Mouse (Mus musculus) CH12F3 (cell line): ENCODE data around the gene Sp7.

Source experiments
- in situ Hi-C: fragments of 300-500 bp; cut with MboI; formaldehyde crosslinking; loops from 2 replicates; pipeline ENCODE4 v1.14.3; 2020; ENCODE audit warnings: low sequenced_read_pairs

Sp7 gene

DNA sequence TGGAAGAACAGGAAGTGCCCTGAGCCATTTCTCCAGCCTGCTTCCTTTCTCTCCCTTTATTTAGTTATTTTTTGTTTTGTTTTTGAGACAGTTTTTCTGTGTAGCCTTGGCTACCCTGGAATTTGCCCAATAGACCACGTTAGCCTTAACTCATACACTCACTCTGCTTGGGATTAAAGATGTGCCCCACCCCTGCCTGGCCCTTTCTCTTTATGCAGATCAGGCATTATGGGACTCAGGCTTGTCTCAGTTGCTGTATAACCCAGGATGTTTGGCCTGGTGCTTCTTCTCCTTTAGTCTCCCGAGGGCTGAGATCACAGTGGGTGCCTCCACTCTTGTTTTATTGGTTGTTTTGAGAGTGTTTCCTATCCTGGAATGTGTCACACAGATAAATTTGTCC, 25.5 kb upstream of the Sp7 start:
- in situ Hi-C loops: no loop called here

DNA sequence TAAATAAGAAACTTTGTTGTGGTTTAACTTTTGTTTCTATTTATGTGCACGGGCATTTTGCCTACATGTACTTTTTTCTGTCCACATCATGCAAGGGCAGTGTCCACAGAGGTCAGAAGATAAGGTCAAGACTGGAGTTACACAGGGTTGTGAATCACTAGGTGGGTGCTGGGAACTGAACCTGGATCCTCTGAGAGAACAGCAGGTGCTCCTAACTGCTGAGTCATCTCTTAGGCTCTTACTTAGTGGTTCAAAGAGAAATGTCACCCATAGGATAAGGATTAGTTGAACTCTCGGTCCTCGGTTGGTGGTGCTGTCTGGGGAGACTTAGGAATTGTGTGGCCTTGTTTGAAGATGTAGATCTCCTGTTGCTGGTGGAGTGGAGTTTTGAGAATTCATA, 22.0 kb upstream of the Sp7 start:
- in situ Hi-C loops: no loop called here

DNA sequence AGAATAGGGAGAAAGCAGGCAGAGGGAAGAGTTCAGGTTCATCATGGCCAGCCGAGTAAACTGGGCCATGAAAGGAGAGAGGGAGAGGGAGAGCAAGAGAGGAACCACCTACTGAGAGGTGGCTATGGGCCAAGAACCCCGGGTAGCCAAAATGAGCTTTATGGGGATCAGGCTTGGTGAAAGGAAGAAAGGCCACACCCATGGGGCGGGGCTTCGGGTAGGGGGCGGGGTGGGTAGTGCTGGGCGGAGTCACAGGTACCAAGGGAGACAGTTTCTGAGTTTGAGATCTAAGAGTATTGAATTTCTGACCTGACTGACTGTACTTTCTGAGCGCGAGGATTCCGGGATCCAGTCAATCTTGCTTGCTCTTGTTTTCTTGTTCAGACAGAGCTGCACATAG, 19.7 kb upstream of the Sp7 start:
- in situ Hi-C loops: no loop called here

DNA sequence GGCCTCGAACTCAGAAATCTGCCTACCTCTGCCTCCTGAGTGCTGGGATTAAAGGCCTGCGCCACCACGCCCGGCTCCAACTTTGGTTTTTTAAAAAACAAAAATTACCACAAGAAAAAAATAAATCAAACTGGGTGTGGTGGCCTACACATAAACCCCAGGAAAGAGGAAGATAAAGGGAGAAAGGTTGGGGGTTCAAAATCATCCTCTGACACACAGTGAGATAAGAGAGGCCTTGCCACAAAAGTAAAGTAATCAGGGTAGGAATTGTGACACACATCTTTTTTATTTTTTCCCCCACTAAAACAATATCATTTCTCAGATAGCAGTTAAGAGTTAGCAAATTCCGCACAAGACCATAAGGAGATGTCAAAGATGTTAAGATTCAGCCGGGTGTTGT, 16.7 kb upstream of the Sp7 start:
- in situ Hi-C loops: no loop called here

DNA sequence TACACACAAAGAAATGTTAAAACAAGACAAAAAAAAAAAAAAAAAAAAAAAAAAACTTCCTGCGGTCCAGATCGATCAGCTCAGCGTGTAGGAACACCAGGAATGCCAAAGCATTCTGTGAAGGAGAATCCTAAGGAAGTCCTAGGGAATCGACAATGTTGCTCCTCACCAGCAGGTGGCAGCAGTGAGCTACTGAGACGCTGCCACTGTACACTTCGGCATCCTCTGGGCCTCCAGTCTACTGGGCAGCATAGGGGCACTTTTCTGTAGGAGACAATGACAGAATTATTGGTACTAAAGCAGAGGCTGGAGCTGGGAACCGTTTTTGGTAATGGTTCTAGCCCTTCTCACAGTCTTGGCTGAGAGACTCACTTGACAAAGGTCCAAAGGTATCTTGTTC, 14.6 kb upstream of the Sp7 start:
- in situ Hi-C loops: no loop called here

DNA sequence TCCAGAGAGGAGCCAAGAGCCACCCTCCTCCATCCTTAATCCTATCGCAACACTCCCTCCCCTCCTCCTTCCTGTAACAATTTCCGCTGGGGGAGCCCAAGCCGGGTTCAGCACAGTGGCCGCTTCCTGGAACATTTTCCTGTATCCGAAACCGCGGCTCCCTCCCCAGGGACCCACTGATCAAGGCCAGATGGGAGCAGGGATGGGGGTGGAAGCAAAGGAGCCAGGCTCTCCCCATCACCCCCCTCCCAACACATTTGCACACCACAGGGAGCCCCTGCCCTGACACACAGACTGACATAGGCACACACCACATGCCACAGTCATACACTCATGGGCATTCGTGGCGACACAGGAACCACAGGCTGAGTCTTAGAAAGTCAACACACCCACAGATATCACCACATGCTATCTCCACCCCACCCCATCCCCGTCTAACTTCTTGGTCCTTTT, 10.9 kb upstream of the Sp7 start:
- in situ Hi-C loops: no loop called here

DNA sequence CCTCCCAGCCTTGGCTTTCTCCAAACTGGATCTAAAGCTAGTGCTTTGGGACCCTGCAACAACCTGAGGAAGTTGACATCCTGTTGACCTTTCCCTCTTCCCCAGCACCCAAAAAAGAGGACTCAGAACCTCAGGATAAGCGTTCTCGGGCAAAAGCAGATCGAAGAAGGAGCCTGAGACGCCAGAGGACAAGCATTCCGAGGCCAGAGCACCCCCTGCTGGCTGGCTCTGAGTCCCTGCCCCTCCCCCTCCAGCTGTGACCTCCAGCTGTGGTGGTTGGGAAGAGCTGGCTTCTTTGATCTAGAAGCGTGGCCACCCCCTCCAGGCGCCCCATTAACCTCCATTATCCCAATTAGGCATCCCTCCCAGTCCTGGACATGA, 10.2 kb upstream of the Sp7 start:
- in situ Hi-C loops: no loop called here

DNA sequence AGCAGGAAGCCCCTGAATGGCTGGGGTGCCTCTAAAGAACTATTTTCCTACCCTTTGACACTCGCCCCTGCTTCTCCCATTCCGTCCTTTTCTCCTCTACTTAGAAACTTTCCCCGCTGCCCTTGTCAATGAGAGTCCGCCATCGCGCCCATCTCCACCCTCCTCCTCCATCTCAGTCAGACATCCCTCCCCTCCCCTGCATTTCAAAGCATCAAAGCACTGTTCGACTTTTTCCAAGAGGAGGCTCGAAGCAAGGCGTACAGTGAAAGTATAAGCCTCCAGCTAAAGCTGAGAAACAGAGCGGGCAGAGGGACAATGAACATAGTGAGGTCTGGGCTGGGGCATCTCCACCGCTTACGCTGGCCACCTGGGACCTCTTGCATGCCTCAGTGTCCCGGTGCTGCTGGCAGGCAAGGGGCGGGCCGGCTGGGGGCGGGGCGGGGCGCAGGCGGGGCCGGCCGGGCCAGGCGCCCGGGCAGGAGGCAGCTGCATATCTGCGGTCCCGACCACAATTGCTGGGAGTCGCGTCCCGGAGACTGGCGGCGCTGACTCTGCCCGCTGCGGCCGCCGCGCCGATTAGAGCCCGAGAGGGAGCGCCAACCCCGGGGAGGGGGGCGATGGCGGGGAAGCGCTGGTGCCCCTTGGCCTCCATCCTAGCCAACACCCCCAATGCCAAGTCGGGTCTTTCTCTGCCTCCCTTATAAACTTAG, 9.6 kb upstream of the Sp7 start:
- in situ Hi-C loops: no loop called here

DNA sequence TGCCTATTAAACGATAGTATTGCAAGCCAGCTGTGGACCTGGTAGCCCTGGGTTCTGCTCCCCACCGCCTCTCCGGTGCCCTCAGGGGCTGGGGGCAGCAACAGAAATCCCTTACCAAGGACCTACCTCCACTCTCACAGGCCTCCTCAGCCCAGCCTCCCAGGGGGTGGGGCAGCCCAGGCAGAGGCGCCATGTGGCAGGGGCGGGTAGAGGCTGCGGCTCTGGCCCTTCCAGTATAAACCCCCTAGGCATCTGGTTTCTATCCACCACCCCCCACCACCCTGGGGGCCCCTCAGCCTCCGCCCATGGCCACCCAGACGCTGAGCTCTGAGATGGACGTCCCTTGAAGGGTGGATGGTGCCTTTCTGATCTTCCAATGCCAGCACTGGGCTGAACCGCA, 3.7 kb upstream of the Sp7 start:
- in situ Hi-C loops: no loop called here

DNA sequence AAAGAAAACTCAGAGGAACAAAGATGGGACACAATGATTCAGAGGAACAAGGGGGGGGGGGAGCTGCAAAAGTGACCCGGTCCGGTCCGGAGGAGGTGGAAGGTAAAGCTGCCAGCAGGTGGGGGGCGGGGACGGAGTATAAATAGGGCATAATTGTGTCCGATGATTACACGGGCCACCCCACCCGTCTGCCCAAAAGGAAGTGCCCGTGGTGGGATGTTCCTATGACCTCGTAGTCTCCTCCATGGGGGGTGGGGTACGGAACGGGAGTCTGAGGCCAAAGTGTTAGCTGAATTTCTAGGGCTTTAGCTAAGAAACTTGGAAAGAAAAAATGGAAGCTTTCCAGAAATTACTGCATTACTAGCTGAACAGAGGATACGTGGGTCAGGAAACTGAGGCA, 3.0 kb upstream of the Sp7 start:
- in situ Hi-C loops: no loop called here

DNA sequence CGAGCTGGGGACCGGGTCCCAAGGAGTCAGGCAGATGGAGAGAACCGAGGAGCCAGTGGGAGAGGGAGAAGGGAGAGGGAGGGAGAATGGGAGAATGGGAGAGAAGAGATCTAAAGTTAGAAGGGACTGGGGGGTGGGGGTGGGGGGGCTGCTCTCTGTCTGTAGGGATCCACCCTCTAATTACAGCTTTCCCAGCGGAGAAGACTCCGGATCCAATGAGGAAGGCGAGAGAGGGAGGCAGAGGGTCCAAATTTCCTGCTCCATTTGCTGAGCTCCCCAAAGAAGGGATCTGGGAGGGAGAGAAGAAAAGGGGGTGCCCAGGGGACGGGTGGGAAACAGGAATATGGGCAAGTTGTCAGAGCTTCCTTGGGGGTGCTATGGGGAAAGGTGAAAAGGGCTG, 744 bp downstream of the Sp7 start:
- in situ Hi-C loops: no loop called here

DNA sequence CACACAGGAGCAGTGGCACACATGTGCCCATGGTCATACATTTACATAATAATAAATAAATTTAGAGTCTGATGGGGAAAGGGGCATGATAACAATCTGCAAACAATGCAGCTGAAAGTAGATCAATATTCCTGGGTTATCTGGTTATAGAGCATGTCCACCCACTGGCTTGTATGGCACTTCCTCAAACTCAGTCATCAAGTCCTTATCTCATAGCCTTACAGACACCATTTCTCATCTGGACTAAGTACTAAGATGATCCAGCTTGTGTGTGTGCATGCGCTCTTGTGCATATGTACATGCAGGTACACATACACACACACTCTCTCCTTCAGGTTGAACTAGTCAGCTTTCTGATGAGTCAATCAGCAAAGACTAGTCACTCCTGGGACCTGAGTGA, 2.3 kb downstream of the Sp7 start:
- in situ Hi-C loops: no loop called here

DNA sequence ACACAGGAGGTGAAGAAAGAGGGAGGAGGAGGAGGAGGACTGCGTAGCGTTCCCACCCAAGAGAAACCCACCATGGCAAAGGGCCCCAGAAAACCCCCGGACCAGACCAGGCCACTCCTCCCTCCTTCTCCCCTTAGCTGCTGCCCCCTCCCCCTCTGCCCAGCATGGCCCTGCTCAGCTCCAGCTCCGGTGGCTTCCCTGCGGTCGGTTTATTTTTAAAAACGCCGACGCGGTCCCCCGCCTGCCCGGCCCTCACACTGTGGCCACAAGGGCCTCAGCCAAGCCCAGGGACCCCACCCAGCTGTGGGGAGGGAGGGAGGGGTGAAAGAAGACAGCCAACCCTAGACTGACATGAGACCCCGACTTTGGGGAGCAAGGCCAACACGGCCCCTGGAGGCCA, 4.3 kb downstream of the Sp7 start:
- in situ Hi-C loops: no loop called here

DNA sequence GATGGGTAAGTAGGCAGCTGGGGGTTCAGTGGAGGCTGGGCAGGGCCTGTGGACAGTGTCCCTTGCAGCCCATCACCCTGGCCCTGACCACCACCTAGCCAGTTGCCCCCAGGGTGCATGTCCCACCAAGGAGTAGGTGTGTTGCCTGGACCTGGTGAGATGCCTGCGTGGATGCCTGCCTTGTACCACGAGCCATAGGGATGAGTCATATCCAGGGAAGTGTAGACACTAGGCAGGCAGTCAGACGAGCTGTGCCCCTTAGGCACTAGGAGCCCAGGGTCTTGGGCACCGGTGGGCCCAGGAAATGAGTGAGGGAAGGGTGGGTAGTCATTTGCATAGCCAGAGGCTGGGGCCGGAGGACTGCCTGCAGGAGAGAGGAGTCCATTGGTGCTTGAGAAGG, 8.1 kb downstream of the Sp7 start:
- in situ Hi-C loops: no loop called here

DNA sequence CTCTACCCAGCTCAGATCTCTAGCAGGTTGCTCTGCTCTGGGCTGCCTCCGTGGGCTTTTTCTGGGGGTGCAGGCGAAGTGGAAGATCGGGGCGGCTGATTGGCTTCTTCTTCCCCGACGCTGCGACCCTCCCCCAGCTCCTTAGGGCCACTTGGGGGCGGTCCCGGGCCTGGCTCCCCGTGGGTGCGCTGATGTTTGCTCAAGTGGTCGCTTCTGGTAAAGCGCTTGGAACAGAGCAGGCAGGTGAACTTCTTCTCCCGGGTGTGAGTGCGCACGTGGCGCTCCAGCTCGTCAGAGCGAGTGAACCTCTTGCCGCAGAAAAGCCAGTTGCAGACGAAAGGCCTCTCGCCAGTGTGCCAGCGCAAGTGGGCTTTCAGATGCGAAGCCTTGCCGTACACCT, 8.9 kb downstream of the Sp7 start:
- in situ Hi-C loops: no loop called here

DNA sequence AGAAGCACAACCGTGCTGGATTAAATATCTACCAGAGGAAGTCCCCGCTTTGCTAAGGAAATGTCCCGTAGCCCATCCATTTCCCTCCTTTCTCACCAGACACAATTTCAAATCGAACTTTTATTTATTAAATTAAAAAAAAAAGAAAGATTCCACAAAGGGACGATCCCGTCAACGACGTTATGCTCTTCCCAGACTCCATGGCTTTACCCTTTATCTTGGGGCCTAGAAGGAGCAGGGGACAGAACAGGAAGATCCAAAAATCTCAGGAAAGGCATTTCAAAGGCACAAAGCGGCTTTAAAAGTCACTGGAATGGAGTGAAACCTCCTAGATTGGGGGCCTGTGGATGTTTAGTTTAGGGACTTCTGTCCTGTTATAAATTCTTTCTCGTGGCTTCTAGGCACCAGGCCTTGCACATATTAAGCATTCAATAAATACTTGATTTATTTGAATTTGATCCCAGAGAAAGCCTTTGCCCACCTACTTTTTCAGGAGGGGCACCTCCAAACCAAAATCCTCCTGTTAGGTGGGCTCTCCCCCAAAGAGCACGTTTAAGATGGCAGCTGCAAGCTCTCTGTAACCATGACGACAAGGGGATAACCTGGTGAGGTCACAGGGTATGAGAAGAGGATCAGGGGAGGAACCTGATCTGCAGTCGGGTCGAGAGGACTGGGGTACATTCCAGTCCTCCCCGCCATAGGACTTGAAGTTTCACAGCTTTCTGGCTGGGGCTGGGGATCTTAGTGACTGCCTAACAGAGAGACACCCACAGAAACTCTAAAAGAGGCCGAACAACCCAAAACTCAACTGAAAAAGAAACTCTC, 10.3 kb downstream of the Sp7 start:
- in situ Hi-C loops: no loop called here

DNA sequence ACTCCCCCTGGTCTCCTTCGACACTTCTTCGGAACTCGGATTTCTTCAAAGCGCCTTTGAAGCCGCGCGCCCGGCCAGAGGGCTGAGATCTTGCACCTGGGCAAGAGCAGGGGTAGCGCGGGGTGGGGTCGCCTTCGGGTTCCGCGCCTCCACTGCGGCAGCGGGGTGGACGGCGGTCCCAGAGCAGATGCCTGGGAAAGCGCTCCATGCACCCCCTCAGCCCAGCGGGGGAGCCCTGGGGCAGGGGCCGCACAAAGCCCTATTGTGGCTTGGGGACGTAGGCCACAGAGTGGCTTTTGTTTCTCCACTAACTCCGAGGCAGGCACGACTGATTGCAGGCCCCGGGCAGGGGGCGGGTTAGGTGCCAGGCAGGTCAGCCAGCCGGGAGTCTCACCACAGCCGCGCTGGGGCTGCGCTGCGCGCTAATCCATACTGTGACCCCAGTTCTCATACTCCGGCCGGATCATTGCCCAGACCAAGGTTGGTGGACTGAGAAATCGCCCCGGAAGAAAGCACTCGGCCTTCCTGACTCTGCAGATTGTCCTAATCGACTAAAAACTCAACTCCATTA, 11.0 kb downstream of the Sp7 start:
- in situ Hi-C loops: no loop called here

DNA sequence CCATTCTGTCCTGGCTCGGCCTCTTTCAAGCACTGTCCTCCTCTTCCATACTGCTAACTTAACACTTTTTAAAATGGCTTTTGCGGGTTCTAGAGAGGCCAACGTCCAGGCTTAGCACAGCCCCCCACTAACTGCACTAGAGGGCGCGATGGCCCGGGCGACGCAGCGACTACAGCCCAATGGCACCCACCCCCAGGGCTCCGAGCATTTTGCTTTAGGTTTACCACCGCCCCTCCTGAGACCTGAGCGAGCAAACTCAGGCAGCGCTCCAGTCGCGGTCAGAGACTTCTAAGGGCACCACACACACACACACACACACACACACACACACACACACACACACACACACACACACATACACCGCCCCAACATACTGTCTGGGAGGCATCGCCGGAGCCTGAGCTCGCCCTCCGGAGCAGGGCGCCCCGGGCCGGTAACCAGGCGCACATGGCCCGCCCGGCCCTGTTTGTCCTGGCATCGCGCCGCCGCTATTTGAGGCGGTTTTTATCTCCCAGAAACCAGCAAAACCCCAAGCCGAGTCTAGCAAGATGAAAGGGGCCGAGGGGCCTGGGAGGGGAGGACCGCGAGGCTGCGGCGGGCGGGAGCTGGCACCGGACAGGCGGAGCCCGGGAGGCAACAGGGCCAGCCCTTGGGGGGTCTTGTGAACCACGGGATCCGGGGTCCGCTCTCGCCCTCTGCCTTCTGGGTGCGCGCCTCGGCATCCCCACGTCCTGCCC, 11.7 kb downstream of the Sp7 start:
- in situ Hi-C loops: no loop called here

DNA sequence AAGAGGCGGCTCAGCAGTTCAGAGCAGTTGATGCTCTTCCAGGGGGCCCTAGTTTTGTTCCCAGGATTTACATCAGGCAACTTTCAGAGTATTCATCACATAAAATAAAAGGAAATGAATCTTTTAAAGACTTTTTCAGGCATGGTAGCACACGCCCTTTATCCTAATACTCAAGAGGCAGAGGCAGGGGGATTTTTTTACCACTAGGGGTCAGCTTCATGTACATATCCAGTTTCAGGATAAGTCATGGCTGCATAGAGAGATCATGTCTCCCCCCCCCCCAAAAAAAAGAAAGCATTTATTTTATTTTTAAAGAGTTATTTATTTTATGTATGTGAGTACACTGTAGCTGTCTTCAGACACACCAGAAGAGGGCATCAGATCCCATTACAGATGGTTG, 13.0 kb downstream of the Sp7 start:
- in situ Hi-C loops: no loop called here

DNA sequence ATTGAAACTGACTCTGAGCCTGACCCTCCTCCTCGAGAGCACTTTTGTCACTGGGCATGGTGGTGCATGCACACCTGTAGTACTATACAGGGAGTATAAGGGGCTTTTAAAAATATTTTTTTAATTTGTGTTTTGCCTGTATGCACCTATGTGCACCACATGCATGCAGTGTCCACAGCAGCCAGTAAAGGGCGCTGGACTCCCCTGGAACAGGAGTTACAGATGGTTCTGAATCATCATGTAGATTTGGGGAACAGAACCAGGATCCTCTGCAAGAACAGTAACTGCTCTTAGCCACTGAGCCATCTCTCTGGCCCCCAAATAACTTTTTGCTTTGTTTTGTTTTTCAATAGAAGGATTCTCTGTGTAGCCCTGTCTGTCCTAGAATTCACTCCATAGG, 14.8 kb downstream of the Sp7 start:
- in situ Hi-C loops: no loop called here

DNA sequence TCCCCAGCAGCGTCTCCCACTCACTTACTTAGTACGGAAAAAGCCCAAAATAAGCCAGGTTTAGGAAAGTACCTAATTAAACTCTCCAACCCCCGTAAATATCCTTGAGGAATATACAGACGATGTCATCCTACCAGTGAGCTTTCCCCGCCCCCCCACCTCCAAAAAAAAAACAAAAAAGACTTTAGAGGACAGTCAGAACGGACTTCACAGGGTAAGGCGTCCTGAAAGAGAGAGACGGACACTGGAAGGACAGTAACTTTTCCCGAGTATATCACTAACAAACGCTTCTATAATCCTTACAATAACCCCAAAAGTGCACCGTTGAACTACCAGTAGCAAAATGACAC, 16.1 kb downstream of the Sp7 start:
- in situ Hi-C loops: no loop called here
